Mouse (Mus musculus) cerebellum, postnatal 4 days (tissue): ENCODE data around the gene Foxred2.

Experiments
- DNase-seq, 2 experiments: peaks; one replicate each; pipeline ENCODE4 v3.0.0; 2022; ENCODE audit warnings: low spot score in 2 of 2, mixed read lengths in 1 of 2

The Foxred2 gene

DNA sequence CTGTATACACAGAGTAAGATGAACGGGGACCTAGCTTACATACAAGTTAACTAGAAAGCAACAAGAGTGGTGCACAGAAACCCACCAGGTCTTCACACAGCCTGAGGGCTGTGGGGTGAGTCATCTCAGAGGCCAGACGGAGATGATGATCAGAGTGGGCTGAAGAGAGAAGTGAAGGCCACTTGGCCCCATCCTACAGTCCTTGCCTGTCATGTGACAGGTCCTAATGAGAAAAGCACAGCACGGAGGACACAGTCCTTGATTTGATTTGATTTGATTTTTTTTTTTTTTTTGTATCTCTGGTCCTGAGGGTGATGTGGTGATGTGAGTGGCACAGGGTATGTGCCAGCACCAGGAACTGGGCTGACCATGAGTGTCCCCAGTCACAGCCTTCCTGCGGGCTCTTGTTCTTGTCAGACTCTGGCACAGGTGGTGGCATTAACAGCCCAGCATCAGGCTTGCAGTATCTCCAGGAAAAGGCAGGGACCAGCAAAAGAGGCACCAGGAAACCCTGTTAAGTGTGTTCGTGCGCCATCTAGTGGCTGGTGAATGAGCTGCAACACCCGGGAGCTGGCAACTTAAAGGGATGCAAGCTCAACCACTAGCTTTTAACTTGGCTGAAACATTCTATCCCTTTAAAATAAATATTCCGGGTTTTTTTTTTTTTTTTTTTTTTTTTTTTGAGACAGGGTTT, 39.5 kb downstream of the Foxred2 start:
- peak; percentile 85 to 94 for DNase-seq

DNA sequence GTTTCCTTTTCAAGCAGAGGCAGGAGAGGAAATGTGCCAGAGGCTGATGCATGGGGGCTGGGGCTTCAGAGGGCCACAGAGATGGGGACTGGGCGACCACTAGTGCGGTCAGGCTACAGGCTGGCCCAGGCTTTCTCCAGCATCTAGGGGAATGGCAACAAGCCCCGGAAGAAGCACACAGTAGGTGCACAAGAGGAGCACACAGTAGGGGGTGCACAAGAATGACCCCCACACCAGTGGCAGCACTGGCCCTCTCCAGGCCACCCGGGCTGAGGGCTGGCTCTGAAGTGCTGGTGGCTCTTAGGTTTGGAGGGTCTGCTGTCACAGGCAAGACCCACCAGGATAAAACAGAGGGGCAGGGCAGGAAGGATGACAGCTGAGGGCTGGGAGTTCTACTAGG, 41.2 kb downstream of the Foxred2 start:
- no peak for DNase-seq

DNA sequence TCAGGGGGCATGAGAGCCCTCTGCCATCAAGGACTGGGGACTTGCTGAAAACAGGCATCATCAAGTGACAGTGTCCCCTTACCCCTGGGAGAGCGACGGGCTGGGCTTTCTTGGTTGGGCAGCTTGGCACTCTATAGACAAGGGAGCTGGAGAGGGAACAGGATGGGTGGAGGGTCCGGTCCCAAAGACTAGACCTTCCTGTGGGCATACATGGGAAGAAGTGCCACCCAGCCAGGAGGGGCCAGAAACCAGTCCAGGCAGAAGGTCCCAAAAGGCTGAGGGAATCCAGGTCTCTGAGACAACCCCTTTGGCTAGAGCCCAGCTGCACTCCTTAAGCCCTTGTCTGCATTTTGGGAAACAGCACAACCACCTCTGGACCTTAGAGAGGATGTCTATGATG, 42.0 kb downstream of the Foxred2 start:
- no peak for DNase-seq

DNA sequence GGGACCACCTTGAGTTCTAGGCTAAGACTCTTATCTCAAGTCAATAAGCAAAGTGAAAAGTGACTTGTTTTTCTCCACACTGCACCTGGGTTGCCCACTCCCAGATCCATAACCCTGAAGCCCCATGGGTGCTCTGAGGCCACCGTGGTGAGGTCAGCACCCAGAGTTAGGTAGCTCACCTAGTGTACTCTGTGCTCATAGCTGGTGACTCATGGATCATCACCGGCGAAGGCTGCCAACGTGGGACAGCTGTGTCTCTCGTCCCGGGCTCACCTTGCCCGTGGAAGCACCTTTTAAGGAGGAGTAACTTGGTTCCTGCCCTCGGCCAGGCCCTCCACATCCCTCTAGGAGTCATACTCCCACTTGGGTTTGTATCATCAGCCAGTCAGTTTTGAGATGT, 43.5 kb downstream of the Foxred2 start:
- no peak for DNase-seq

DNA sequence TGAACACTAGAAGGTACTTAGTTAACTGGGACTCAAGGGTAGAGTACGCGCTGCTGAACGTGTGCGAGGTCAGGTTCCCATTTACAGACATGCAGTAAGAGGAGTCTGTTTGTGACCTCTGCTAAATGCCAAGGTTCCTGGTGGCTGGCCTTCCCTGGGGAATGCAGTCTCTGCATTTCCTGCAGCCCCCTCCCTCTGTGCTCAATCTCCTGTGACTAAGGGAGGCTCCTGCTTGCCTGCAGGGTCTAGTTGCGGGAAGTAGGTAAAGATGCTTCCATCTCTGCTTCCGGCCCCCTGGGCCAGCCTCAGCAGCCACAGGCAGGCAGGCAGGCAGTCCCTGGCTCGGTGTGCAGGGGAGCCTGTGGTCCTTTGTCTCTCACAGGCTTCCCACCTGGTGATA, 43.9 kb downstream of the Foxred2 start:
- no peak for DNase-seq

DNA sequence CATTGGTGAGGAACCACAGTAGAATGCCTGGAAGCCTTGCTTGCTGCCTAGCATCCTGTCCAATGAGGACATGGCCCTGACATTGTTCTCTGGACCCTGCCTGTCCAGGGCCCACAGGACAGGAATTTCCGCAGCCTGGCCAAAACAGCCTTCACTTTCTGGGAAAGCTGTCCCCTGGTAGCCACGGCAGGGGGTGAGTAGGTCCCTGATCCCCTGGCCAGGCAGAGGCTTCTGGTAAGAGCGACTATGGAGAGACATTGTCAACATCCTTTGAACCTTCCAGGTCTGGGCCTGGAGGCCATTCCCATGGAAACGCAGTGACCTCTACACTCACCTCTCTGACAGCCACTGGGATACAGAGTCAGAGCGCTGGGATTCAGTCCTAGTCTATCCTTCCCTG, 44.5 kb downstream of the Foxred2 start:
- DNase-seq = no peak

DNA sequence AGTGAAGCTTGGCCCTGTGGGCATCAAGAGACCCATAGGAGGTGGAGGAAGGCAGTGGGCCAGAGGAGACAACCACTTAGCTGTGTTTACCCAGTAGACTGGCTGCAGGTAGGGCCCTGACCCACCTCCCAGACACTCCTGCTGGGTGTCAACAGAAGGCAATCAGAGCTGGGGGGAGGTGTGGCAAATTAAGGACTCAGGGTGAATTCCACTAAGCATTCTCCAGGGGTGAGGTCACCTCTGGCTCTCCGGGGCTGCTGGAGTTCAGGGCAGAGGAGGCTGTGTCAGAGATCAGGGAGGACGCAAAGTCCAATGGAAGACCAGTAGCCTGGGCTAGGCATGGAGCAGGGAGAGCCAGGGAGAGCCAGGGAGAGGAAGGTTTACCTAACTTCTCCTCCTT, 45.5 kb downstream of the Foxred2 start:
- DNase-seq = no peak

DNA sequence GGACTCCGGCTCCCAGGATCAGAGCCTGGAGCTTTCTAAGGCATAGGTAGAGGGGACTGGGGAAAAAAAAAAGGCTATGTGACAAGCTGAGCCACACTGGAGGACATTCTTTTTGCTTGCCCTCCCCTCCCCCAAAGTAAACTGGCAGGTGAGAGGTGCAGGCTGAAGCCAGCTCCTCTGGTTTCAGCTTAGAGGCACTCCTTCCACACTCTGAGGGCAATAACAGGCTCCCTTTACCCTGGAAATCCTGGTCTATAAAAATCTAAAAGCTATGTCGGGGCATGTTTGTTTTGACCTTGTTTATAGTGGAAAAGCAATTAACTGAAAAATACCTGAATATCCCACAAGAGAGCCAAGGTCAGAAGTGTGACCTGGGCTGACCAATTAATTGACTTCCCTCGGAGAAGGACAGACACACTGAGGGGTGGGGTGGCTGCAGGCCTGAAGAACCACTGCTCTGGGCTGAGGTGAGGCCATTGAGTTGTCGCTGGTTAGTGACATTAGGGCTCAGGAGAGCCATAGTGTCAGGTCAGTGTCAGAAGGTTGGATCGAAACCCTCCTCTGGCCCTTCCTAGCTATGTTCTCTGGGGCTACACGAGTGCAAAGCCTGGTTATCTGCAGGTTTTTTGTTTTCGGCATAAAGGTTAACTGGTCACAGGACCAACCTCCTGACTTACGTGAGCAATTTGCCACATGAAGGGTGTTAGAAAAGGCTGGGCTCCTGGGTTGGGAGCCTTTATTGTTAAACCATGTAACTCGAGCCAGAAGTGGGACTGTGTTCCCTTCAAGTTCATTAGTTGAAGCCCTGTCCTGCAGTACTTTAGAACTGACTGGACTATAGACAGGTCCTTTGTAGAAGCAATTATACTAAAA, 48.6 kb downstream of the Foxred2 start:
- no peak for DNase-seq

DNA sequence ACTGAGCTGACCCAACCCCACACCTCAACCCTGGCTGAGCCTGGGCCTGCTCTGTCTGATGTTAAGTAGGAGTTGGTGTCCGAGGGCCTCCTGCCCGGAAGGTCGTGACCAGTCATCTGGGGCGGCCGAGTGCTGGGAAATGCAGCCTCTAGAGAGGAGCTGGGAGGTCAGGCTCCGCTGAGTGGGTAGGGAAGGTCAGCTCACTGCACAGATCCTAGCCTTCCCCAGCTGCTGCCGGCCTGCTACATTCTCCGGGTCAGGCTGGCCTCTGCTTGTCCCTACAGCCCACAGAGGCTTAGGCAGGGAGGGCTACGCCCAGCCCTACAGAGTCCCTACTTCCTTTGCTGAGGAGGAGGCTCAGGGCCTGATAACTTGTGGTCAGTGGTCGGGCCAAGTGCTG, 50.0 kb downstream of the Foxred2 start:
- DNase-seq = no peak

DNA sequence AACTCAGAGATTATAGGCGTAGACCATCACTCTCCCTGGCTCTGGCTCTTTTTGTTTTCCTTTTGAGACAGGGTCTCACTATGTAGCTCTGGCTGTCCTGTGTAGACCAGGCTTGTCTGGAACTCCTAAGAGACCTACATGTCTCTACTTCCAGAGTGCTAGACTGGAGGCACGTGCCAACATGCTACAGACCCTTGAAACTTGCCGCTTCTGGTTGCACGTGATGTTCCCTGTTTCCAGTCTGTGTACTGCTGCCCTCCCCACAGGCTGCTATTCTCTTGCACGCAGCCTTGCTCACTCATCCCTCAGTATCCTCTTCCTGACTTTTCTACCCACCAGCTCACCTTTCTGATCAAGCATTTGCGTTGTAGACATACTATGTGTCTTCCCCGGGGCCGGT, 50.4 kb downstream of the Foxred2 start:
- DNase-seq = no peak

DNA sequence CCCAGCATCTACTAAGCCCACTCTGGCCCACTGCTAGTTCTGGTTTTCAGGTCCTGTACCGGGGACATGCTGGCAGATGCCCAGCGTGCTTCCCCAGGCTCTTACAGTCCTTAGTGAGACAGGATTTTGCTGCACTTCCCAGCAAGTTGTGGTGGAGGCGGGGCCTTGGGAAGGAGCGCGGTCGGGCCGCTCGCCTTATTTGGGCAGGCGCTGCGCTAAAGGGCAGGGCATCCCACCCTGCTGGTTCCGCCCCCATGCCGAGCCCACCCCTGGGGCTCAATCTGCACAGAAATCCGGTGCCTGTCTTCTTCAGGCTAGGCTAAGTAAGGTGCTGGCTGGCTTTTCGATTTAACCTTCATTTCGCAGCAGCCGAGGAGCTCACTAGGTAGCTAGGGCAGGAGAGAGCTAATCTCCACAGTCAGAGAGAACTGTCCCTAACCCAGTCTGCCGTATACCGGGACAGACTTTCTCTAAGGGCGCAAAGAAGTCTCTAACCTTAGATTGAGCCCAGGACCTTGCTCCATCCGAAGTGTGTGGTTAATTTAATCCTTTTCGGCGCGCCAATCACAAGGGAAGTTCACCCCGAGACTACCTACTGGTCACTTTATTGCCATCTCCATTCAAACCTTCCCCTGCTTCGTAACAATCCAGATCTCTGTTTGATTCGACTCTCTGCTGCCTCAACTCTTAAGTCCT, 51.1 kb downstream of the Foxred2 start:
- no peak for DNase-seq

DNA sequence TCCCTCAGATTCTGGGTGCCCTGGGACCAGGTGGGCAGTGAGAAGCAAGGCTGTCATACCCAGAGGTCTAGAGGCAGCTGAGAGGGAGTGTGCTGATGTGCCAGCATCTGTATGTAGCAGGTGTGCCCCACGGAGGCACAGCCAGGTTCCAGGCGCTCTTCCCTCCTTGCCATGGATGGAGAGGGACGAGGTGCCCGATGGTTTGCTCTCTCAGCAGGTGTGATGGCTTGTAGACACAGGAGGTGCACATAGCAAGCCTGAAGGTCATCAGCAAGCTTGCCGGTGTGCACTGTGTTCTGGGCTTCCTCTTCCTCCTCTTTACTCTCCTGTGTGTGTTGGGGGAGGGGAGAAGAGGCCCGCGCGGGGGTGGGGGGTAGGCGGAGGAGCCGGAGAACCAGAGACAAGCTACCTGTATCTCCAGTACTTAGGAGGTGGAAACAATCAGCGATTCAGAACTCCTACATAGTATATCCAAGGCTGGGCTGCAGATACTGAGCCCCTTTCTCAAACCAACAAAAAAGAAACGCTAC, 52.1 kb downstream of the Foxred2 start:
- DNase-seq = no peak

DNA sequence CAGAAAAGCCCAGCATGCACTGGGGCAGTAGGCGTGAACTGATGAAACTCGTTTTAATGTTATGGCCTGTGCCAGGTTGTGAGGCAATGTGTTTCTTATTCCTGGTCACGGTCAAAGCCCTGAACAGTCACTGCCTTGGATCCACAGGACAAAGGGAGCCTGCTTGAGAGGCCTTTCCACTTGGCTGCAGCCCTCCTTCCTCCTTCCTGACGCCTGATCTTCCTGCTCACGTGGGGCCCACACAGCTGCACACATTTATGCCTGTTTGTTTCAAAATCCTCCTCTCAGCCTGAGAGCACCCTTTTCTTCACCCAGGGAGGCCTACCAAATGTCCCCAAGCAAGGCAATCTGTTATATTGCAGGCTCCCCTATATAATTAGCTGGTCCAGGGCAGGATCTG, 53.3 kb downstream of the Foxred2 start:
- DNase-seq = no peak

DNA sequence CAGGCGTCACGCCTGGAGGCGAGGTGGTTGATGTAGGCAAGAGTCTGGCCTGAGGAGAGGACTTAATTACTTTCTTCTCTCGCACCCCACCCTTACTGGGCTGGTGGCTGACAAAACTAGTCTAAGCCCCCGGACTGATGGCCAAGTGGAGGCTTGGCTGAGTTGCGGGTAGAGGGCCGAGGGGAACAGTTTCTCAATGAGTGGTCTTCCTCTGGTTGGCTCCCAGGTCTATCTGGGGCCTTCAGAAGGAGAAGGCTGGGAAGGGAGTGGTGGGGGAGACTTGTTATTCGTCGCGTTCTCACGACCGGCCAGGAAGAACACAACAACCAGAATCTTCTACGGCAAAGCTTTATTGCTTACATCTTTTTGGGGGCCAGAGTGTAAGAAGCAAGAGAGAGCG, 61.6 kb downstream of the Foxred2 start:
- no peak for DNase-seq

DNA sequence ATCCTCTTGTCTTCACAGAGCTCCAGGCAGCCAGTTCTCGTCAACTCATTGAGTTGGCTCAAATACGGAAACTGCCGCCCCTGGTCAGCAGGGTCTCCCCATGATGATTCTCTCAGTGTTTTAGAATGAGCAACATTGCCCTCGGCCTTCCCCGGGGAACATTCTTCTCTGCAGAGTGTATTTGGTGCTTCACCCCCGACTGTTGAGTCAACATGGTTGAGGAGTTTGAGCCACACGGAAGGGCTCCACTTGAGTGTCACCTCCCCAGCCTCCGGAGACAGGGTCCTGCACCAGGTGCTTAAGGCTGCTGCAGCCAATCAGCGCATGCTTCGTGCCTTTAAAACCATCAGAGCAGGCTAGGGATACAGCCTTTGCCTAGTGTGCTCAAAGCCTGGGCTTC, 63.2 kb downstream of the Foxred2 start:
- no peak for DNase-seq

DNA sequence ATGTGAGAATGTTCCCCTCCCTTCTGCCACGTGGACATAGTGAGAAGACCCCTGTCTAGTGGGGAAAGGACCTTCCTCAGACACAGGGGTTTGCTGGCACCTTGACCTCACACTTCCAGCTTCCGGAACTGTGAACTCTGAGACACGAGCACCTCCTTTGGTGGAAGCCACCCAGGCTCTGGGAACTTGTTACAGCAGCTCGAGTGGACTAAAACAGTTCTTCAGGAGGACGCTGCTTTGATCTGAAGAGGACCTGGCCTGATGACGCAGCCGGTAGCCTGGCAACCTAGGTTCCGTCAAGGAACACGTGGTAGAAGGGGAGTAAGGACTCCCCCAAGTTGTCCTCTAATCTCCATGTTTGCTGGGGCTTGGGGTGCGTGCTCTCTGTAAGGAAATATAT, 64.1 kb downstream of the Foxred2 start:
- DNase-seq = no peak

DNA sequence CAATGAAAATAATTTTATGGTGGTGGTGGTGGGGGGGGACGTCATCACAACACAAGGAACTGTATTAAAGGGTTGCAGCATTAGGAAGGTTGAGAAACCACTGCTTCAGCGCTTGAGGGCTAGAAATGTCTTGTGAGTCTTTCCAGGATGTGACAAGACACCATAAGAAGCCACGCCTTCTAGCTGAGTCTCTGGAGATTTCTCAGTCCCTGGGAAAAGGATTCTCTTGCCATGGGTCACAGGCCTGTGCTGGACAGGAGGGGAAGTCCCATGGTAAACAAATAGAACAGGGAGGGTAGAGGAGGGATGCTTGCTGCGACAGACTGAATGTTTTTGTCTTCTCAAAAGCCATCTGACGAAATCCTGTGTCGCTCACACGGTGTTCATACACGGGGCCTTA, 64.8 kb downstream of the Foxred2 start:
- no peak for DNase-seq
